Mouse (Mus musculus): Measurements from ENCODE around the gene Nxph3.

DNA sequence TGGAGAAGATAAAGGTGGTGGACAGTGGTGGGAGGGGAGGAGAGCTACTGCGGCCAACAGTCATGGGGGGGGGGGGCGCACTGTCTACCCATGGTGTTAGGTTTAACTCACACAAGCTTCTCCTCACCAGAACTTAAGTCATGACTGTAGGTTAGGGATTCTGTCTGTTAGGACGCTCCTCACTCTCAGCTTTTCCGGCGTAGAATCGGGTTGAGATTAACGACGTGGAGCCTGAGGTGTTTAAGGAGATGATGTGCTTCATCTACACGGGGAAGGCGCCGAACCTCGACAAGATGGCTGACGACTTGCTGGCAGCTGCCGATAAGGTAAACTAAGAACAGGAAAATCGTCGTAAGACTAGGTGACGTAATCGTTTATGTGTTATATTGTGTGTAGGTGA, 28.7 kb downstream of the Nxph3 start:
- TF ChIP-seq POLR2A (IDR thresholded peaks at IDR 0.05; ENCODE audit: insufficient read depth, low read depth, low read length), result no peak
- TF ChIP-seq CTCF (IDR thresholded peaks at IDR 0.05; ENCODE audit: insufficient read depth, low read depth, low read length), result no peak
